Mouse (Mus musculus): Measurements from ENCODE around the gene Mr1. TPM values are rescaled to one million over a fixed set of nuclear protein-coding genes. Genes with fewer than 3 reads are reported as not detected.

The Mr1 gene
- total RNA-seq, 2 experiments from 2014 or later: 3.2 to 3.6 TPM

GRCm38 (mm10) chr1:155134866-155135265 lies 11.7 kb downstream of the Mr1 start:
- no peak for DNase-seq (ENCODE audit: low spot score in 2 of 2)

GRCm38 (mm10) chr1:155127429-155127934 lies 19.1 kb downstream of the Mr1 start:
- DNase-seq (ENCODE audit: low spot score in 2 of 2): no peak

GRCm38 (mm10) chr1:155126716-155127115 lies 19.9 kb downstream of the Mr1 start:
- no peak for DNase-seq (ENCODE audit: low spot score in 2 of 2)

GRCm38 (mm10) chr1:155124397-155124796 lies 22.2 kb downstream of the Mr1 start:
- no peak for DNase-seq (ENCODE audit: low spot score in 2 of 2)

- DNase-seq (ENCODE audit: low spot score in 2 of 2): peak; percentile 33 to 39
Measured at GRCm38 (mm10) chr1:155121977-155122939, 24.4 kb downstream of the Mr1 start.

GRCm38 (mm10) chr1:155119719-155120118 lies 26.9 kb downstream of the Mr1 start:
- no peak for DNase-seq (ENCODE audit: low spot score in 2 of 2)

GRCm38 (mm10) chr1:155113946-155114345 lies 32.7 kb downstream of the Mr1 start:
- DNase-seq (ENCODE audit: low spot score in 2 of 2): no peak

GRCm38 (mm10) chr1:155112875-155113274 lies 33.7 kb downstream of the Mr1 start:
- no peak for DNase-seq (ENCODE audit: low spot score in 2 of 2)

- DNase-seq (ENCODE audit: low spot score in 2 of 2): no peak
Measured at GRCm38 (mm10) chr1:155112118-155112517, 34.5 kb downstream of the Mr1 start.

GRCm38 (mm10) chr1:155111491-155111890 lies 35.1 kb downstream of the Mr1 start:
- DNase-seq (ENCODE audit: low spot score in 2 of 2): no peak

- DNase-seq (ENCODE audit: low spot score in 2 of 2): no peak
Measured at GRCm38 (mm10) chr1:155109387-155110350, 36.9 kb downstream of the Mr1 start.

- no peak for DNase-seq (ENCODE audit: low spot score in 2 of 2)
Measured at GRCm38 (mm10) chr1:155108412-155108811, 38.2 kb downstream of the Mr1 start.

GRCm38 (mm10) chr1:155107843-155108242 lies 38.8 kb downstream of the Mr1 start:
- DNase-seq (ENCODE audit: low spot score in 2 of 2): no peak

- DNase-seq (ENCODE audit: low spot score in 2 of 2): no peak
Measured at GRCm38 (mm10) chr1:155106310-155106709, 40.3 kb downstream of the Mr1 start.

- no peak for DNase-seq (ENCODE audit: low spot score in 2 of 2)
Measured at GRCm38 (mm10) chr1:155103991-155104390, 42.6 kb downstream of the Mr1 start.

GRCm38 (mm10) chr1:155102631-155103030 lies 44.0 kb downstream of the Mr1 start:
- no peak for DNase-seq (ENCODE audit: low spot score in 2 of 2)

GRCm38 (mm10) chr1:155099280-155099848 lies 47.2 kb downstream of the Mr1 start, which contains the start of gene Ier5:
Gene Ier5 (minus strand): TSS chr1:155099636.
- peak; percentile 97 for DNase-seq (ENCODE audit: low spot score in 2 of 2)

- peak; percentile 62 to 67 for DNase-seq (ENCODE audit: low spot score in 2 of 2)
Measured at GRCm38 (mm10) chr1:155098486-155099279, 47.9 kb downstream of the Mr1 start.

GRCm38 (mm10) chr1:155097931-155098485 lies 48.6 kb downstream of the Mr1 start:
- peak in 1 of 2 experiments; percentile 23 for DNase-seq (ENCODE audit: low spot score in 2 of 2)

GRCm38 (mm10) chr1:155097354-155097753 lies 49.3 kb downstream of the Mr1 start:
- DNase-seq (ENCODE audit: low spot score in 2 of 2): no peak

Measured in left cerebral cortex, adult 18-20 months (tissue).